Mouse (Mus musculus): ENCODE data around the gene Me1. TPM values are rescaled to one million over a fixed set of nuclear protein-coding genes. Genes with fewer than 3 reads are reported as not detected.
A peak's percentile ranks its signal among the peaks of the same experiment; 100 is the strongest.
"Not testable (repeated sequence)": the region's sequence is repeated elsewhere in the genome, so short reads cannot be mapped to it uniquely, and the experiment has no call there.

Me1 gene
- total RNA-seq, 2 experiments from 2014 or later, result 127 to 221 TPM

GRCm38 (mm10) chr9:86605776-86606175 lies 90.0 kb downstream of the Me1 start:
- TF ChIP-seq CTCF (IDR thresholded peaks at IDR 0.05), result no peak
- Histone ChIP-seq H3K27ac (no peak overlapping the region), H3K4me3 (no peak overlapping the region)
- no peak for DNase-seq
- intact Hi-C loops (cut with DNase I), result no loop called here

DNA sequence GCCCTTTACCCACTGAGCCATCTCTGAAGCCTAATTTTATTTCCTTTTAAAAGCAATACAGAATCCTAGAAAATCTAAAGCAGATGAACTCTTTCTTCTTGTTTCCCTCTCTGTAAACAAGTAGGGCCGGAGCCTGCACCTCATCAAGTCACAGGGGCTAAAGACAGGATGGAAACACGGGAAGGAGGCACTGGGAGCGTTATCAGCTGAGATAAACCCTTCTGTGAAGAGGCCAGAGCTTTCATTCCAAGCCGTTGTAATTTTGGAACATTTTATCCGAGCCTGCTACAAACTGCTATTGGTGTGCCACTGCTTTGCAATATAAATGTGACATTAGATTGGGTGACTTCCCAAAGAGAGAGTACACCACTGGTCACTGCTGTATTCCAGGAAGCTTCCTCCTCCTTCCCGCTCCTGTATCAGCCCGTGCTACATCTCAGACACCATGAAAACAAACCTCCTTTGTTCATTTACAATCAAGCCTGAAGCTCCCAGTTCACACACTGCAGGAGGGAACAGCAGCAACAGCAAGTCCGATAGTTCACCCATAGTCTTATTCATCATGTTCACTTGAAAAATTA lies 95.9 kb downstream of the Me1 start:
- no peak for DNase-seq
- intact Hi-C loops (cut with DNase I), result no loop called here
- H3K4me3 ChIP-seq, result no peak overlapping the region
- no peak overlapping the region for H3K27ac ChIP-seq
- no peak for TF ChIP-seq CTCF (IDR thresholded peaks at IDR 0.05)

DNA sequence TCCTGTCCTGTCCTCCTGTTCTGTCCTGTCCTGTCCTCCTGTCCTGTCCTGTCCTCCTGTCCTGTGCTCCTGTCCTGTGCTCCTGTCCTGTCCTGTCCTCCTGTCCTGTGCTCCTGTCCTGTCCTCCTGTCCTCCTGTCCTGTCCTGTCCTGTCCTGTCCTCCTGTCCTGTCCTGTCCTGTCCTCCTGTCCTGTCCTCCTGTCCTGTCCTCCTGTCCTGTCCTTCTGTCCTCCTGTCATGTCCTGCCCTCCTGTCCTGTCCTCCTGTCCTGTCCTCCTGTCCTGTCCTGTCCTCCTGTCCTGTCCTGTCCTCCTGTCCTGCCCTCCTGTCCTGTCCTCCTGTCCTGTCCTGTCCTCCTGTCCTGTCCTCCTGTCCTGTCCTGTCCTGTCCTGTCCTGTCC lies 98.8 kb downstream of the Me1 start:
- DNase-seq; H3K4me3 ChIP-seq; H3K27ac ChIP-seq; intact Hi-C loops (cut with DNase I): not testable (repeated sequence)

- DNase-seq; H3K27ac ChIP-seq; H3K4me3 ChIP-seq; intact Hi-C loops (cut with DNase I): not testable (repeated sequence)
These were observed 101.4 kb downstream of the Me1 start for GRCm38 (mm10) chr9:86594357-86594767.

- TF ChIP-seq CTCF (IDR thresholded peaks at IDR 0.05), result peak; percentile 83
- peak; percentile 41 for DNase-seq
- intact Hi-C loops (cut with DNase I), result loop anchor here (1.0 kb wide), 1 partner anchor 153 kb away; no protein-coding TSS in a partner anchor
- H3K27ac ChIP-seq, result no peak overlapping the region
- H3K4me3 ChIP-seq, result no peak overlapping the region
These were observed 102.8 kb downstream of the Me1 start for GRCm38 (mm10) chr9:86592676-86593668.

DNA sequence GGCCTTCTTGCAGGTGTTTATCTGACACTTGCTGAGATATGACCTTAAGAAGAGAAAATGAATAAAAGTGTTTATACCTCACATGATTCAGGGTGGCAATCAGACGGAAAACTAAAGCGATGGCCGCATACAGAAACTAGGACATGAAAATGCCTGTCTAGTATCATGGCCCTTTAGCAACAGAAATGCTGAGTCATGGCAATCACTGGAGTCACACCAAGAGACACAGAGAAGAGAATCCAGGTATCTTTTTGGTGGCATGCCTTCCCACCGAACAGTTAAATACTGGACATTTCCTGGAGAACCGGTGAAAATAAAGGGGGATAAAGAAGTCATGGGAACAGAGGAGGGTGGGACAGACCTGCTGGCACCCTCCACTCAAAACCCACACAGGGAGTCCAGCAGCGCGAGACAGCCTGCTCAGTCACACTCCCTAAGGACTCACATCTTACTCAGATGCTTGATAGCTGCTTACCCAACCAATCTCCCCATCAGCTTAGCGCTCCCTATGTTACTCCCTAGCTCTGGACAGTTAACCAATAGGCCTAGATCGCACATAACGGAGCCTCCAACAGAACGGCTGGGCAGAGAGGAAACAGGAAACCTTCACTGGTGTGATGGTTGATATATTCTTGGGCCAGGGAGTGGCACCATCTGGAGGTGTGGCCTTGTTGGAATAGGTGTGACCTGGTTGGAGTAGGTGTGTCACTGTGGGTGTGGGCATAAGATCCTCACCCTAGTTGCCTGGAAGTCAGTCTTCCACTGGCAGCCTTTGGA lies 108.5 kb downstream of the Me1 start:
- no peak for TF ChIP-seq CTCF (IDR thresholded peaks at IDR 0.05)

GRCm38 (mm10) chr9:86583740-86584139 lies 112.0 kb downstream of the Me1 start:
- Histone ChIP-seq H3K4me3 (no peak overlapping the region), H3K27ac (no peak overlapping the region)
- TF ChIP-seq CTCF (IDR thresholded peaks at IDR 0.05), result peak; percentile 98
- peak; percentile 73 for DNase-seq
- intact Hi-C loops (cut with DNase I), result no loop called here

More for the DNA sequence above, 108.5 kb downstream of the Me1 start:
- no peak overlapping the region for H3K4me3 ChIP-seq
- DNase-seq, result no peak
- intact Hi-C loops (cut with DNase I), result no loop called here
- H3K27ac ChIP-seq, result no peak overlapping the region

DNA sequence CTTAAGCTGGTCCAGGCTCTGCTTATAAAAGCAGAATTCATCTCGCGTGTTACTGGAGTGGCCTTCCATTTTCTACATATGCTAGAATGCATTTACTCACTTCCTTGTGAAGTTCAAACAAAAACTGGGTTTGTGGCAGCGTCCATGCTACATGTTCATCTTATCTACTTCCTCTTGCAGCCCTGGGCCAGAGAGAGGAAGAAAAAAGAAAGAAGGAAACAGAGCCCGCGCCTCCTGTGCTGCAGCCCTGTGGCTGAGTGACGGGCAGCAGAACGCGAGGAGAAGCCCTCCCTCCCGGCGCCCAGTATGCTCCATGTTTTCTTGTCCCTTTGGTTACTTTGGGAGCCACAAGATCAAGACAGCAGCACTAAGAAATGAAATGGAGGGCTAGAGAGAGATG lies 116.1 kb downstream of the Me1 start:
- intact Hi-C loops (cut with DNase I), result no loop called here
- no peak for TF ChIP-seq CTCF (IDR thresholded peaks at IDR 0.05)
- H3K27ac ChIP-seq, result no peak overlapping the region
- no peak for DNase-seq
- no peak overlapping the region for H3K4me3 ChIP-seq

GRCm38 (mm10) chr9:86575178-86575577 lies 120.6 kb downstream of the Me1 start:
- no peak for TF ChIP-seq CTCF (IDR thresholded peaks at IDR 0.05)
- intact Hi-C loops (cut with DNase I), result no loop called here
- H3K27ac ChIP-seq, result no peak overlapping the region
- no peak overlapping the region for H3K4me3 ChIP-seq
- DNase-seq, result no peak

DNA sequence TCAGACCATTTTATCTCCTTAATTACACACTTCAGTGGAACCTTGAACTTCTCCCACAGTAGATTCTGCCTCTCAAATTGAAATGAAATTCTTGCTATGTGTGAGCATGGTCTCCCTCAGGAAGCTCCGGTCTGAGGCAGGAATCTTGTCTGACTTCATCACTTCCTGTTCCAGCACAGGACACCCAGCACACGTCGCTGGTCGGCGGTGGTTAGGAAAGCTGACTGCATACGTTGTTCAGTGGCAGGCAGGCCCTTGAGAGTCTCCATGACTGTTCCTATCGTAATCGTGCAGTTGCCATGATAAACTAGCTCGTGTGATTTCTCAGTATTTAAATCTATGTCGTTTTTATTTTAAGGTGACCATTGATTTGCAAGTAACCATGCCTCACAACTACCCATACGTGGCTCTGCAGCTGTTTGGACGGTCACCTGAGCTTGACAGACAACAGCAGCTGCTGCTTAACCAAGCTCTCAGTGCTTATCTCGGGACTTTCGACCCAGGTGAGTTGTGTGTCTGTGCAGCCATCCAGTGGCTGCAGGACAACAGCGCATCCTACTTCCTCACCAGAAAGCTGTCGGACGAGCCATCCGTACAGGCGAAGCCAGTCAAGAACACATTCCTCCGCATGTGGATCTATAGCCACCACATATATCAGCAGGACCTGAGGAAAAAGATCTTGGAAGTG lies 122.0 kb downstream of the Me1 start:
- no peak for TF ChIP-seq CTCF (IDR thresholded peaks at IDR 0.05)
- no peak overlapping the region for H3K4me3 ChIP-seq
- no peak overlapping the region for H3K27ac ChIP-seq
- no peak for DNase-seq
- intact Hi-C loops (cut with DNase I), result loop anchor here (5.0 kb wide), 1 partner anchor 106 kb away; the partner anchor contains the start of gene Dop1a

DNA sequence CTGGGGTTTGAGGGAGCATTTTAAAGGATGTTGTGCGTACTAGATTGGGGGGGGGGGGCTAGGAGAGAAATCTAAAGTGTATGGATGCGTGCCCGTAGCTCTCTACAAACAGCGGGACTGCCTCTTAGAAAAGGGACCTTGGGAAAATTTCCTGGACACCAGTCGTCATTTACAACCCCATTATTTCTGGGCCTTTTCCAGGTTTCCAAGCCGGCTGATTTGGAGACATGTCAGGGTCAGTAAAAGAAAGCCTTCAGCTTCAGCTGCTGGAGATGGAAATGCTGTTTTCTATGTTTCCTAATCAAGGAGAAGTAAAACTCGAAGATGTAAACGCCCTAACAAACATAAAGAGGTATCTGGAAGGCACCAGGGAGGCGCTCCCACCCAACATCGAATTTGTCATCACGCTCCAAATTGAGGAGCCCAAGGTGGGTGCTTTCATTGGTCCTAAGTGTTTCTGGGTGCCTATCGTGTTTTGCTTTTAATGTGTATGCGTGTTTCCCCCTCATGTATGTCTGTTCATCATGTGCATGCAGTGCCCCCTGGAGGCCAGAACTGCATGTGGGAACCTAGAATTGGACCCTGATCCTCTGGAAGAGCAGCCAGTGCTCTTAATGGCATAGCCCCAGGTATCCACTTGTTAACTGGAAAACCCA lies 123.0 kb downstream of the Me1 start:
- TF ChIP-seq CTCF (IDR thresholded peaks at IDR 0.05), result peak; percentile 80
- H3K4me3 ChIP-seq, result peak overlapping the region; percentile 83
- intact Hi-C loops (cut with DNase I), result loop anchor here (5.0 kb wide), 1 partner anchor 105 kb away; the partner anchor contains the start of gene Dop1a
- DNase-seq, result peak; percentile 80
- H3K27ac ChIP-seq, result no peak overlapping the region

Measured in gastrocnemius, adult 2 months (tissue).